Mouse (Mus musculus) lung, embryonic 14.5 days (tissue): ENCODE results near the gene Kat2a. TPM values are rescaled to one million over a fixed set of nuclear protein-coding genes. Genes with fewer than 3 reads are reported as not detected.
A peak's percentile ranks its signal among the peaks of the same experiment; 100 is the strongest.
"Not testable (repeated sequence)": the region's sequence is repeated elsewhere in the genome, so short reads cannot be mapped to it uniquely, and the experiment has no call there.

Experiments used
- ATAC-seq: fragments of 200-750 bp; cut with Nextera tagmentation; 2 replicates; pipeline ENCODE4 v1.8.0; 2017; ENCODE audit warnings: mild to moderate bottlenecking, moderate TSS enrichment, moderate library complexity; ENCODE audit not compliant: insufficient read depth
- DNase-seq: peaks from one replicate; pipeline ENCODE4 v3.0.0-alpha.2; 2015
- H3K27ac ChIP-seq: fragments of 300-500 bp; sonication (generic); 2 replicates; pipeline ENCODE4 v1.5.1; 2014; ENCODE audit warnings: low read depth, mild to moderate bottlenecking, moderate library complexity
- H3K27me3 ChIP-seq: fragments of 300-500 bp; sonication (generic); 2 replicates; pipeline ENCODE4 v1.6.1; 2014; ENCODE audit warnings: low read length, control low read depth; ENCODE audit not compliant: insufficient read depth
- H3K36me3 ChIP-seq: fragments of 300-500 bp; sonication (generic); 2 replicates; pipeline ENCODE4 v1.6.1; 2014; ENCODE audit warnings: control low read depth; ENCODE audit not compliant: insufficient read depth
- H3K4me1 ChIP-seq: fragments of 300-500 bp; sonication (generic); 2 replicates; pipeline ENCODE4 v1.6.1; 2014; ENCODE audit warnings: antibody characterized with exemption, control low read depth; ENCODE audit not compliant: insufficient read depth
- H3K4me2 ChIP-seq: fragments of 300-500 bp; sonication (generic); 2 replicates; pipeline ENCODE4 v1.6.1; 2014; ENCODE audit warnings: mild to moderate bottlenecking
- H3K4me3 ChIP-seq: fragments of 300-500 bp; sonication (generic); 2 replicates; pipeline ENCODE4 v1.5.1; 2014; ENCODE audit warnings: low read depth, low read length
- H3K9ac ChIP-seq: fragments of 300-500 bp; sonication (generic); 2 replicates; pipeline ENCODE4 v1.6.1; 2014
- H3K9me3 ChIP-seq: fragments of 300-500 bp; sonication (generic); 2 replicates; pipeline ENCODE4 v1.6.1; 2016; ENCODE audit warnings: low read depth, low read length, control low read depth
- CTCF ChIP-seq: IDR thresholded peaks from 2 replicates; pipeline ENCODE4 v1.5.1; 2016; ENCODE audit warnings: antibody characterized with exemption, low read depth
- WGBS: fragments of 180-500 bp; shearing (Covaris S2); extraction: QIAGEN DNeasy Blood & Tissue Kit; methylation state at CpG from one replicate; pipeline ENCODE4 v1.1.7; 2014; 5-methylcytosine and 5-hydroxymethylcytosine counted together
- polyA plus RNA-seq: library from polyadenylated mRNA; unstranded; fragments of >200 nt; fragmentation: Nextera tagmentation; extraction: Ambion mirVana; gene quantifications from 2 replicates; pipeline ENCODE4 v1.2.1, GENCODE M21; 2014

Gene Kat2a
- polyA plus RNA-seq, 1 experiment from 2014 or later: 73.6 TPM

- Histone ChIP-seq H3K4me2 (peak overlapping the region; percentile 32; the same call in 1 of the 2 replicates), H3K9ac (peak overlapping the region; percentile 36), H3K36me3 (no peaks in the 10 kb centered on the region), H3K4me1 (no peaks in the 10 kb centered on the region), H3K9me3 (no peaks in the 10 kb centered on the region), H3K27ac (no peak overlapping the region), H3K27me3 (peaks cover 15% of the 10 kb centered on the region; the same call in 1 of the 2 replicates), H3K4me3 (no peak overlapping the region)
- WGBS: 3% methylated on average over 23 of the region's 23 CpGs
- TF ChIP-seq CTCF: no peak
- peak; percentile 61 for DNase-seq
- ATAC-seq: peak; percentile 11; the same call in 1 of the 2 replicates
Observed at GRCm38 (mm10) chr11:100673169-100673568, 39.1 kb downstream of the Kat2a start.

- no peak for DNase-seq
- Histone ChIP-seq H3K9ac (no peak overlapping the region), H3K27ac (no peak overlapping the region), H3K4me3 (no peak overlapping the region), H3K27me3 (peaks cover 15% of the 10 kb centered on the region; the same call in 1 of the 2 replicates), H3K4me1 (no peaks in the 10 kb centered on the region), H3K4me2 (no peak overlapping the region), H3K36me3 (no peaks in the 10 kb centered on the region), H3K9me3 (no peaks in the 10 kb centered on the region)
- ATAC-seq: no peak
- no peak for TF ChIP-seq CTCF
- WGBS: 46% methylated on average over 2 of the region's 2 CpGs
Observed at GRCm38 (mm10) chr11:100671956-100672355, 40.3 kb downstream of the Kat2a start.

- H3K36me3 ChIP-seq: no peaks in the 10 kb centered on the region
- no peak overlapping the region for H3K27ac ChIP-seq
- H3K4me2 ChIP-seq: no peak overlapping the region
- H3K27me3 ChIP-seq: peaks cover 15% of the 10 kb centered on the region; the same call in 1 of the 2 replicates
- 67% methylated on average over 1 of the region's 1 CpGs for WGBS
- H3K9me3 ChIP-seq: no peaks in the 10 kb centered on the region
- no peak for DNase-seq
- no peak overlapping the region for H3K4me3 ChIP-seq
- TF ChIP-seq CTCF: no peak
- no peak overlapping the region for H3K9ac ChIP-seq
- no peaks in the 10 kb centered on the region for H3K4me1 ChIP-seq
- ATAC-seq: no peak
Observed at GRCm38 (mm10) chr11:100671049-100671448, 41.2 kb downstream of the Kat2a start.

- Histone ChIP-seq H3K36me3 (no peaks in the 10 kb centered on the region), H3K4me2 (no peak overlapping the region), H3K9ac (no peak overlapping the region), H3K9me3 (no peaks in the 10 kb centered on the region), H3K27ac (no peak overlapping the region), H3K4me1 (peaks cover 3% of the 10 kb centered on the region; the same call in 1 of the 2 replicates), H3K27me3 (no peaks in the 10 kb centered on the region), H3K4me3 (no peak overlapping the region)
- 49% methylated on average over 10 of the region's 10 CpGs for WGBS
- TF ChIP-seq CTCF: no peak
- no peak for ATAC-seq
- DNase-seq: no peak
Observed at GRCm38 (mm10) chr11:100659806-100660205, 52.5 kb downstream of the Kat2a start.

GRCm38 (mm10) chr11:100656458-100656857, 55.8 kb downstream of the Kat2a start:
- no peak for ATAC-seq
- 3% methylated on average over 6 of the region's 6 CpGs for WGBS
- Histone ChIP-seq H3K9me3 (no peaks in the 10 kb centered on the region), H3K27me3 (0 out of 2 replicates have a peak, but pooled peaks cover 5% of the 10 kb centered on the region), H3K9ac (no peak overlapping the region), H3K4me2 (0 out of 2 replicates have a peak overlapping the region, but pooled peaks have one; percentile 21), H3K36me3 (no peaks in the 10 kb centered on the region), H3K27ac (no peak overlapping the region), H3K4me3 (no peak overlapping the region), H3K4me1 (peaks cover 3% of the 10 kb centered on the region; the same call in 1 of the 2 replicates)
- peak; percentile 60 for DNase-seq
- TF ChIP-seq CTCF: no peak

GRCm38 (mm10) chr11:100655589-100655988, 56.7 kb downstream of the Kat2a start:
- H3K27ac ChIP-seq, H3K4me3 ChIP-seq, H3K36me3 ChIP-seq, H3K9ac ChIP-seq, H3K9me3 ChIP-seq, H3K4me2 ChIP-seq, H3K4me1 ChIP-seq, ATAC-seq: not testable (repeated sequence)
- H3K27me3 ChIP-seq: peaks cover 13% of the 10 kb centered on the region; the same call in 1 of the 2 replicates
- WGBS: 57% methylated on average over 2 of the region's 3 CpGs
- DNase-seq: peak; percentile 14

Other genes starting within 250 kb of the Kat2a start
- gene Klhl11, start 239.7 kb downstream of the Kat2a start, polyA plus RNA-seq: 10.9 and 12.3 TPM in 2 replicates
- 140 and 146 TPM in 2 replicates for gene Acly, start 184.5 kb downstream of the Kat2a start, polyA plus RNA-seq
- 0.74 and 0.87 TPM in 2 replicates for gene Ttc25, start 166.9 kb downstream of the Kat2a start, polyA plus RNA-seq
- gene Cnp, start 137.6 kb downstream of the Kat2a start, polyA plus RNA-seq: 24.4 and 25.4 TPM in 2 replicates
- gene Nkiras2, start 93.2 kb downstream of the Kat2a start, polyA plus RNA-seq: 60.3 and 65.4 TPM in 2 replicates
- 71.6 and 79.4 TPM in 2 replicates for gene Dnajc7, start 92.3 kb downstream of the Kat2a start, polyA plus RNA-seq
- not detected in 2 replicates for gene Zfp385c, start 20.0 kb downstream of the Kat2a start, polyA plus RNA-seq
- gene Dhx58, start 8.2 kb downstream of the Kat2a start, polyA plus RNA-seq: 3.1 and 3.3 TPM in 2 replicates
- 0.46 and 0.97 TPM in 2 replicates for gene Hspb9, start 1.4 kb upstream of the Kat2a start, polyA plus RNA-seq
- 49.9 and 51.3 TPM in 2 replicates for gene Rab5c, start 25.8 kb upstream of the Kat2a start, polyA plus RNA-seq
- gene Kcnh4, start 47.5 kb upstream of the Kat2a start, polyA plus RNA-seq: not detected in 2 replicates
- not detected in 2 replicates for gene Hcrt, start 50.5 kb upstream of the Kat2a start, polyA plus RNA-seq
- gene Ghdc, start 58.5 kb upstream of the Kat2a start, polyA plus RNA-seq: 2.3 and 2.9 TPM in 2 replicates
- gene Stat5b, start 138.3 kb upstream of the Kat2a start, polyA plus RNA-seq: 26.6 and 27.9 TPM in 2 replicates
- gene Stat5a, start 146.9 kb upstream of the Kat2a start, polyA plus RNA-seq: 5.4 and 5.8 TPM in 2 replicates
- 33.8 and 36.5 TPM in 2 replicates for gene Stat3, start 227.1 kb upstream of the Kat2a start, polyA plus RNA-seq